Mouse (Mus musculus): ENCODE results near the gene Cmbl.

DNA sequence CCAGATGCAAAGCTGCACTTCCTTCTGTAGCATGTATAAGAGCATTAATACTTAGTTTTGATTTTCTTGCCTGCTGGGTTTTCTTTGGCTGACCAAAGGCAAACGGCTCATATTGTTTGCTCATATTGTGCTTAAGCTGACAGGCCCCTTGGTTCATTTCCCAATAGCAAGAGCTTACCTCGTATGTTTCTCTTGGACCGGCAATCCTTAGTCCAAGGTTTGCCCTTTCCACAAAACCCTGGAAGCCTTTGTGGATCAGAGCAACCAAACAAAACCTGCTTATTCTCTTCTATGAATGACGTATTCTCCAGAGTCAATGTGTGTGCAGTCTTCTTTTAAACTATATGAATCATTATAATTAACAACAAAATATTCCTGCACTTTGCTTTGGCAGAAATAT lies 14.8 kb upstream of the Cmbl start:
- TF ChIP-seq CTCF (IDR thresholded peaks at IDR 0.05; ENCODE audit: low read depth): no peak
- no peak for TF ChIP-seq EP300 (IDR thresholded peaks at IDR 0.05; ENCODE audit: low read depth)

Measured in heart, postnatal 0 days (tissue).